Mouse (Mus musculus): Measurements from ENCODE around the gene Pik3cg. TPM values are rescaled to one million over a fixed set of nuclear protein-coding genes. Genes with fewer than 3 reads are reported as not detected.

Pik3cg gene
- polyA plus RNA-seq, 3 experiments from 2014 or later: 22.5 to 29.8 (median 27.2) TPM

- ATAC-seq: no peak
These were observed 65.3 kb downstream of the Pik3cg start for GRCm38 (mm10) chr12:32143151-32143550.

GRCm38 (mm10) chr12:32141766-32142165 lies 66.7 kb downstream of the Pik3cg start:
- no peak for ATAC-seq

- ATAC-seq: no peak
These were observed 69.6 kb downstream of the Pik3cg start for GRCm38 (mm10) chr12:32138831-32139230.

- no peak for ATAC-seq
These were observed 70.1 kb downstream of the Pik3cg start for GRCm38 (mm10) chr12:32138362-32138761.

GRCm38 (mm10) chr12:32137542-32137941 lies 70.9 kb downstream of the Pik3cg start:
- ATAC-seq: no peak

- ATAC-seq: no peak
These were observed 80.6 kb downstream of the Pik3cg start for GRCm38 (mm10) chr12:32127599-32128507.

- no peak for ATAC-seq
These were observed 81.3 kb downstream of the Pik3cg start for GRCm38 (mm10) chr12:32127158-32127557.

- ATAC-seq: no peak
These were observed 84.0 kb downstream of the Pik3cg start for GRCm38 (mm10) chr12:32124456-32124855.

- ATAC-seq: no peak
These were observed 84.4 kb downstream of the Pik3cg start for GRCm38 (mm10) chr12:32124030-32124429.

GRCm38 (mm10) chr12:32123559-32123958 lies 84.9 kb downstream of the Pik3cg start:
- no peak for ATAC-seq

Other genes with a start within 250 kb of the Pik3cg start
- gene Prkar2b, start 147.4 kb downstream of the Pik3cg start, polyA plus RNA-seq (2017; shearing (Covaris generic)): under 1 TPM; 0.38 to 0.77 (median 0.67) TPM
- 1 to 10 TPM; 1.7 to 2.3 (median 1.8) TPM for gene Ccdc71l, start 170.0 kb upstream of the Pik3cg start, polyA plus RNA-seq (2017; shearing (Covaris generic))

Measured in inflammation-experienced regulatory T-cells, adult 6 months (primary cell).